Mouse (Mus musculus): ENCODE measurements around the gene Naa30.

DNA sequence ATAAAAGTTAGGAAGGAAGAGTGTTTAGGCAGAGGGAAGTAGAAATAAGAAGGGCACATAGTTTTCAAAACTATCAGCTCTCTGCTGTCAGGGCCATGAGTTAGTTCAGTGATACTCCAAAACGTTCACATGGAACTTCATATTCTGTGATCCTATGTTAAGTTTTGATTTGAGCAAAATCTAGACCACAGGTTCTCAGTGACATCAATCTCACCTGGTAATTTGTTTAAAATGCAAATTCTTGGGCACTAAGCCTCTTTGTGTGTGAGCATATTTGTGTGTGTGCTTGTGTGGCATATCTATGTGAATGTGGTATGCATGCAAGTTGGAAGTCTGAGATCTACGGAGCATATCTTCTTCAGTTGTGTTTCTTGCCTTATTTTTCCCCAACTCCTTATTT is 14.2 kb downstream of the Naa30 start:
- TF ChIP-seq CTCF (IDR thresholded peaks at IDR 0.05; ENCODE audit: borderline replicate concordance, control insufficient read depth, extremely low read depth, insufficient read depth, low read length, poor library complexity), result no peak
- no peak for TF ChIP-seq POLR2A (IDR thresholded peaks at IDR 0.05; ENCODE audit: control insufficient read depth, extremely low read depth, insufficient read depth, low read length, poor library complexity)
